In the genomic region with DNA sequence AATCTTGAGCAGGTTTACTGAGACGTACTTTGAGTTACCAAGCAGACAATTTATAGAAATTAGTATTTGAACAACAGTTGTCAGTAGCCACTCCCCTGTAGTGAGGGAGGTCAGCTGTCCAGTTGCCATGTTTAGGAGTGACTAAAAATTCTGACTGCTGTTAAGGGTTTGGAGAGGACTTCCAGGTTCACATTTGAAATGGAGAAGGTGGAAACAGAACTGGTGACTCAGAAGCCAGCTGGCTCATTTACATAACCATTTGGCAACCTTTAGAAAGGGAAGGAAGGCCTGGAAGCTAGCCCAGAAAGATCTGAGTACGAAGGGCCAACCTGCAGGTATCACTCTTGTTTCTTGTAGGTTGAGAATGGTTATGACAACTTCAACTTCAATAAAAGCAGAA, we compare ENCODE assay signal across 8 mouse cellular contexts.
A peak's percentile ranks its signal among the peaks of the same experiment; 100 is the strongest.
DNase-seq lines count a peak whose midpoint lies in the region; ATAC-seq lines count a peak whose summit lies in the region.
"Had no signal": no experiment of that assay in that cellular context is flagged by ENCODE, and none has a peak within 500 bp of the region (broad histone marks: within the 10 kb centered on the region; RNA-seq: fewer than 3 reads in every experiment).

No protein-coding gene starts in this region.

- no peak overlapping the region for H3K9ac ChIP-seq in midbrain, embryonic 14.5 days (replicated peaks; ENCODE audit: low read length)
- no peak overlapping the region for H3K9ac ChIP-seq in midbrain, embryonic 15.5 days
- H3K9ac ChIP-seq: embryonic facial prominence, embryonic 13.5 days had no signal

- no peaks in the 10 kb centered on the region for H3K4me1 ChIP-seq in midbrain, embryonic 14.5 days (ENCODE audit: control insufficient read depth, insufficient read depth, low read length)
- H3K4me1 ChIP-seq in midbrain, embryonic 15.5 days = peaks cover 12% of the 10 kb centered on the region; the same call in 1 of the 2 replicates

- H3K4me3 ChIP-seq in midbrain, embryonic 14.5 days (replicated peaks; ENCODE audit: low read depth, low read length) = no peak overlapping the region
- H3K4me3 ChIP-seq in midbrain, embryonic 15.5 days = no peak overlapping the region
- H3K4me3 ChIP-seq: embryonic facial prominence, embryonic 13.5 days had no signal

- no peaks in the 10 kb centered on the region for H3K27me3 ChIP-seq in midbrain, embryonic 14.5 days (ENCODE audit: control insufficient read depth, insufficient read depth, low read length)
- H3K27me3 ChIP-seq in midbrain, embryonic 15.5 days (replicated peaks) = no peaks in the 10 kb centered on the region
- H3K27me3 ChIP-seq: embryonic facial prominence, embryonic 13.5 days had no signal

- DNase-seq in midbrain, embryonic 14.5 days = peak; percentile 44
- peak; percentile 88 for DNase-seq in cerebellum, adult 11 months
- peak; percentile 50 for DNase-seq in gastrocnemius, postnatal 25 days
- DNase-seq in left cerebral cortex, postnatal 14 days (ENCODE audit: low spot score in 2 of 2) = peak; percentile 76 to 88
- peak; percentile 93 for DNase-seq in telencephalon, adult 2 months (ENCODE audit: low read depth, low spot score)

- intact Hi-C loops in left cerebral cortex, postnatal 14 days (cut with DNase I) = no loop called here

- H3K27ac ChIP-seq in midbrain, embryonic 14.5 days (replicated peaks; ENCODE audit: low read depth, low read length) = no peak overlapping the region
- no peak overlapping the region for H3K27ac ChIP-seq in midbrain, embryonic 15.5 days
- H3K27ac ChIP-seq: embryonic facial prominence, embryonic 13.5 days had no signal

- peaks cover 35% of the 10 kb centered on the region for H3K36me3 ChIP-seq in midbrain, embryonic 14.5 days (ENCODE audit: control insufficient read depth, insufficient read depth, low read length)
- H3K36me3 ChIP-seq in midbrain, embryonic 15.5 days (replicated peaks) = no peaks in the 10 kb centered on the region

- 82% methylated on average over 2 of the region's 2 CpGs for WGBS in midbrain, embryonic 14.5 days
- 70% methylated on average over 2 of the region's 2 CpGs for WGBS in midbrain, embryonic 15.5 days

- H3K9me3 ChIP-seq in midbrain, embryonic 14.5 days (ENCODE audit: control insufficient read depth, low read length) = no peaks in the 10 kb centered on the region
- no peaks in the 10 kb centered on the region for H3K9me3 ChIP-seq in midbrain, embryonic 15.5 days
- H3K9me3 ChIP-seq: embryonic facial prominence, embryonic 13.5 days had no signal

- no peak overlapping the region for H3K4me2 ChIP-seq in midbrain, embryonic 14.5 days (ENCODE audit: low read length)
- H3K4me2 ChIP-seq in midbrain, embryonic 15.5 days = no peak overlapping the region
- H3K4me2 ChIP-seq: embryonic facial prominence, embryonic 13.5 days had no signal

- no peak for ATAC-seq in midbrain, embryonic 14.5 days (ENCODE audit: low FRiP score, low TSS enrichment)
- ATAC-seq in midbrain, embryonic 15.5 days (replicated peaks) = no peak
- no peak for ATAC-seq in erythroid progenitor cell, adult 5-6 weeks (replicated peaks; ENCODE audit: low FRiP score, poor library complexity, severe bottlenecking)
